Mouse (Mus musculus) gonadal fat pad, adult 2 months (tissue): ENCODE measurements around the gene Cep170b. TPM values are rescaled to one million over a fixed set of nuclear protein-coding genes. Genes with fewer than 3 reads are reported as not detected.

Source experiments
- DNase-seq: peaks from one replicate; pipeline ENCODE4 v3.0.0-alpha.2; 2012; ENCODE audit warnings: low read depth
- polyA plus RNA-seq: library from polyadenylated mRNA; depleted of rRNA; stranded (reverse); fragments of >200 nt; gene quantifications from 2 replicates; pipeline ENCODE4 v1.2.3, GENCODE M21; 2012; rRNA removed

Cep170b gene
- polyA plus RNA-seq, 1 experiment, result 35.5 TPM

DNA sequence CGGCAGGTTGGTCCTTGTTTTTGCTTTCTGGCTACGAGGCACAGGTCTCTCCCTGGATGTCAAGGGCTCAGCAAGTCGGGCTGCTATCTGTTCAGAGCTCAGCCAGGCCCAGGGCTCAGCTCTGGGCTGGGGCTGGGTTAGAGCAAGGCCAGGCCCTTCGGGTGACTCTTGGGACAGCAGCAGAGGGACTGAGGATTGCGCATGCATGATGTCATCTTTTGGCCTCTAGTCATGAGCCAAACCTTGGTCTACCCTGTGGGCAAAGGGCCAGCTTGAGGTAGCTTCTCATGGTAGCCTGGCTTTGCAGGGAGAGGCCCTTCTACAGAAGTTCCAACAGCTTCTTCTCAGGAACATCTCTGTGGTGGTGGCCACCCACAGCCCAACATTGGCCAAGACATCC lies 43.9 kb downstream of the Cep170b start:
- no peak for DNase-seq

DNA sequence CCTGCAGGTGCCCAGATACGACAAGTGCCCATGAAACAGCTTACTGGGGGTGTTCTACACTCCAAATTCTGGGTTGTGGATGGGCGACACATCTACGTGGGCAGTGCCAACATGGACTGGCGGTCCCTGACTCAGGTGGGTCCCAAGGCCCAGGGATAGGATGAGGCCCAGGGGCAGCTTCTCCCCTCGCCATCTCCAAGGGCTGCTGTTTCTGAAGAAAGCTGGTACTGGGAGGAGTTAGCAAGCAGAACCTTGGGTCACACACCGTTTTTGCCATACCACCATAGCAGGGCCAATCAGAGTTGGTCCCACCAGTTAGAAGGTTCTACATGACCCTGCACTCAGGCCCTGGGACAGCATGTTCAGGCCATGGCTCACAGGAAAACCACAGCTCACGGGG lies 44.7 kb downstream of the Cep170b start:
- DNase-seq, result no peak

- no peak for DNase-seq
These were observed 46.3 kb downstream of the Cep170b start for GRCm38 (mm10) chr12:112766586-112766985.

GRCm38 (mm10) chr12:112767036-112767890 lies 47.0 kb downstream of the Cep170b start:
- no peak for DNase-seq

GRCm38 (mm10) chr12:112768166-112768565 lies 47.9 kb downstream of the Cep170b start:
- DNase-seq, result no peak

DNA sequence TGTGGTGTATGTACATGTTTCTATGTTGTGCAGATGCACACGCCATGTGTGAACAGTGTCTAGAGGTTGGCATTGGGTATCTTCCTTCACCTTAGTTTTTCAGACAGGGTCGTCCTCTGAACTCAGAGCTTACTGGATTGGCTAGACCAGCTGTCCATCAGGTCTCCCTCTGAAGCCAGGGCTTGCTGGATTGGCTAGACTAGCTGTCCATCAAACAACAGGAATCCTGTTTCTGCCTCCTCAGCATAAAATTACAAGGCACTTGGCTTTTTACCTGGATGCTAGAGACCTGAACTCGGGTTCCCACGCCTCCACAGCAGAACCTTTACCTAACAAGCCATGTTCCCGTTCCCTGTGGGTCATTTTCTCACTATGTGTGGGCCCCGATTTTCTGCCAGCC lies 48.8 kb downstream of the Cep170b start:
- no peak for DNase-seq

DNA sequence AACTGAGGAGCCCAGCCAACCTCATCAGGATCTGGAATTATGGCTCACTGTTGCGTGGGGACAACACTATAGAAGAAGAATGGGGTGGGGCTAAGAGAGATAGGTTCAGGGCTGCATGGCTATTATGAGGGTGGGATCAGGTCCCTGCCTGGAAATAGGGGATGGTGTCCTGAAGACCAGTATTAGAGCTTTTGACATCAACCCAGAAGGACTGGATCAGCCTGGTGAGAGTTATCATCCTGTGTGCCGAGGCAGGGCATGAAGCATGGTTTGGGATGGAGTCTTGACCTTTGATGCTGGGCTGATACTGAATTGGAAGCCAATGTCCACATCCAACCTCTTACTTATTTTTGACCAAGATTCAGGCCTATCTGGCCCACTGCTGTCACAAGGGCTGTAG lies 49.5 kb downstream of the Cep170b start:
- DNase-seq, result no peak

- no peak for DNase-seq
These were observed 50.1 kb downstream of the Cep170b start for GRCm38 (mm10) chr12:112770396-112770795.

DNA sequence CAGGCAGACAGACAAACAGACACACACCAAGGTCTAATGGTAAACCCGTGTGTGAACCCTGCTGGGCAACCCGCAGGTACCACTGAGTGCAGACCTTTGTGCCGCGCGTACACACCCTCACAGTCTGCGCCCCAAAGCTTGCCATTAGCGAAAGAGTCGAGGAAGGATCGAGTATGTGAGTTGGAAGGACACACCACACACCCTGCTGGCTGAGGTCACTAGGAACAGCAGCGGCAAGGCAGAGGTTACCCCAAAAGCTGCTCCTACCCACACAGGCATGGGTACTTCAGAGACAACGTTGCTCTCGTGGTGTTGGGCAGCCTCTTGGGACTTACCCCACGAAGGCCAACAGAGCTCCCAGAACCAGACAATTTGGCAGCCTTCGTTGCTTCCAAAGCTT lies 52.1 kb downstream of the Cep170b start:
- DNase-seq, result no peak

DNA sequence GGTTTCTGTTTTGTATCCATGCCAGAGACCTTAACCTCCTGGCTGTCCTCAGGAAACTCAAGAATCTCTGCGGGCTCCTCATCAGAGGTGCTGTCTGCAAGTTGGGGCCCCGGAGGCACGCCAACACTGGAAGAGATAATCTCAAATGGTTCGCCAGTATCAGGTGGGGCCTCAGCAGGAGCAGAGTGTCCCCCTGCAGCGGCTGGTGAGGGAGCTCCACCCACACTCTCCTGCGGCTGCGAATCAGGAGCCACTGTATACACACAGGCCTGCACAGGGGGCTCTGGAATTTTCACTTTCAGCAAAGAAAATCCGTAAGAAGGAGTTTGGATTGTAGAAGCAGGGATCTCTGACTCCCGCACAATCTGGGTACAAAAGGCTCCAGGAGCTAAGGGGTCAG lies 53.1 kb downstream of the Cep170b start:
- DNase-seq, result no peak

GRCm38 (mm10) chr12:112774026-112774425 lies 53.8 kb downstream of the Cep170b start:
- DNase-seq, result no peak

DNA sequence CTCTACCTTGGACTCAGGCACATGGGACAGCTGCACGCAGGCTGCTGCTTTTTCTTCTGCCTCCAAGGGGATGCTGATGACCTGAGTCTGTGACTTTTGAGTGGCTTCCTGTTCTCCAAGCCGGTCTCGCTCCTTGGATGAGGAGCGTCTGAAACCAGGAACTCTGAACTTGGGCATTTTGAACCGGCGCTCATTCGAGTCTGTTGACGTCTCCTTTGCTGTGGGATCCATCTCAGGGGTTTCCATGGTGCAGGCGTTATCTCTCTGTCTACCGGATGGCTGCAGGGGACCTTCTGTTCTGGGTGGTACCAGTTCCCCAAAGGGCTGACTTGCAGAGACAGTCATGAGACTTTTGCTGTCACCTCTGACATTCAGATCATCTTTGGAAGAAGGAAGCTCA lies 54.2 kb downstream of the Cep170b start:
- no peak for DNase-seq

DNA sequence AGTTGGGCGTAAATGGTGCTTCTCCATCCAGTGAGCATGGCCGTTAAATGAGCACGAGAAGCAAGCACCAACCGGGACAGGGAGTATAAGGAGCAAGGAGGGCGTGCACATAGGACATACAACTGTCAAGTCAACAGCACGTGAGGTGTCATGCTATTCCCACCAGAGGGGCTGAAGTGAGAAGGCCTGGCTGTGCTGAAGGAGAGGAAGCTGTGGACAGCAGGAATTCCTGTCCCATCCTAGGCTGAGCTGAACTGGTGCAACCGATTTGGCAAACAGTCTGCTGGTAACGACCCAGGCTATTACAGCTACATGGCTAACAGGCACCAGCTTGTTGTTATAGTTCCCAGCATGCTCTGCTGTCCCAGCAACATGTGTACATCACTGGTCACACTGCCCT lies 70.8 kb downstream of the Cep170b start:
- no peak for DNase-seq

- DNase-seq, result no peak
These were observed 73.5 kb downstream of the Cep170b start for GRCm38 (mm10) chr12:112793601-112794355.

DNA sequence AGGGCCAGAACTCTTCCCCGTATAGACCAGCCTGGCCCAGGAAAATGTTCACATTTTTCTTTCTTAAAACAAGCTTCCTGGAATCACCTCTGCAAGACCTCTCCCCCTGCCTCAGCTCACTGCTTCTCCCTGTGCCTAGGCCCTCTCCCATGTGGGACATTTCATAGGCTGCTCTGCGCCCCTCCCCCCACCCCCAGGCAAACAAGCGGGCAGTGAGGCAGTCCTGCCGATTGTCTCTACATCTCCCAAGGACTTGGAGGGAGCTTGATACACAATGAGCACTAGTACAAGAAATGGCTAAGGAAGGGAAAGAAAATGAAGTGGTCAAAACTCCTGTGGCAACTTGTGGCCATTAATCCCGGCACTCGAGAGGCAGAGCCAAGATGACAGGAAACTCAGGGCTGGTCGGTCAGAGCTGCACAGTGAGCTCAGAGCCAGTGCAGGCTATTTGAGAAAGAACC lies 74.1 kb downstream of the Cep170b start:
- no peak for DNase-seq

DNA sequence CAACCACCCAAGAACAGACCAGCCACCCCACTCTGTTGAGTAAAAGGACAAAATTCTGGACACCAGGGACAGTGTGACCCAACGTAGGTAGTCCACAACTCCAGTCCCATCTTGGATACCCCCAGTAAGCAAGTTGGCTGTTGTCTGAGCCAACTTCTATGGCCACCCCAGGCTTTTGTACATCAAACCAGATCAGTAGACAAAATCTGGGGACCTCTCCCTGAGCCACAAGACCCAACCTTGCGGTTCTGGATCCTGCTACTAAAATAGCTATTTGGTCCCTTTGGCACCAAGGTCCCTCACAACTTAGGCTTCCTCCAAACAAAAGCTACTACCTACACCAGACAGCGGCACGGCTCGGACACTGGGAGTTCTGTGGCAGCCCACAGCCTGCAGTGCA lies 74.7 kb downstream of the Cep170b start:
- no peak for DNase-seq

DNA sequence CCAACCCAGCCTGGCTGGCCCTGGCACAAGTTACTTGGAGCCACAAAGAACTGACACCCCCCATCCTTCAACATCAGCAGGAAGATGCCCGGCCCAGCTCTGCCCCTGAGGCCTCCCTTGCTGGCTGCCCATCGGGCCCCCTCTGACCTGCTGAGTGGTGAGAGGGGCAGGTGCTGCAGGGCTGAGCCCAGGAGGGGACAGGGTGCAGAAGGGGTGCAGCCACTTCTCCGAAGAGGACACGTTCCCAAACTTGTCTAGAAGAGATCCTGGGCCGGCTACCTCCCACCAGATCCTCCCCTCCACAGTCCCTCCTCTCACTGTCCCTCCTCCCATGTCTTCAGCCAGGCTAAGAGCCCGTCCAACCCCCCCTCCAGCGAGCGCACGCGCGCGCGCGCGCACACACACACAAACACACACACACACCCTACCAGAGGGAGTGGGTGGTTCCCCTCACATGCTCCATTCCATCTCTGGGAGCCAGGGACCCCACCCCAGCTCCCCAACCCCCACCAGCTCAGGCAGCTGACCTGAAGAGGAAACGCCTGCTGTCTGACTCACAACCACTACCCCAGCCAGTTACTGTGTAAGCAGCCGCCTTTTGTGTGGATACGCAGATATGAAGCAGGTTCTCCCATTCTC lies 75.3 kb downstream of the Cep170b start:
- no peak for DNase-seq

Other genes with a start within 250 kb of the Cep170b start
- 84.5 and 101 TPM in 2 replicates for gene A530016L24Rik, start 231.0 kb upstream of the Cep170b start, polyA plus RNA-seq
- gene Tmem179, start 203.7 kb upstream of the Cep170b start, polyA plus RNA-seq, result 0.06 and 0.12 TPM in 2 replicates
- gene Inf2, start 131.7 kb upstream of the Cep170b start, polyA plus RNA-seq, result 23.9 and 26.5 TPM in 2 replicates
- gene Adssl1, start 100.4 kb upstream of the Cep170b start, polyA plus RNA-seq, result 3.8 and 4.6 TPM in 2 replicates
- gene Siva1, start 75.8 kb upstream of the Cep170b start, polyA plus RNA-seq, result 34.1 and 35.3 TPM in 2 replicates
- 95.2 and 117 TPM in 2 replicates for gene Akt1, start 45.6 kb upstream of the Cep170b start, polyA plus RNA-seq
- gene Zbtb42, start 41.6 kb upstream of the Cep170b start, polyA plus RNA-seq, result 12.2 and 13.9 TPM in 2 replicates
- 53.6 and 55.4 TPM in 2 replicates for gene Pld4, start 40.2 kb downstream of the Cep170b start, polyA plus RNA-seq
- gene Ahnak2, start 82.2 kb downstream of the Cep170b start, polyA plus RNA-seq, result 4.7 and 5.2 TPM in 2 replicates
- 8.3 and 9.7 TPM in 2 replicates for gene Clba1, start 88.5 kb downstream of the Cep170b start, polyA plus RNA-seq
- gene Cdca4, start 109.0 kb downstream of the Cep170b start, polyA plus RNA-seq, result 16.2 and 17.9 TPM in 2 replicates
- gene Gpr132, start 147.8 kb downstream of the Cep170b start, polyA plus RNA-seq, result 2.6 and 3.7 TPM in 2 replicates
- 39.4 and 46.9 TPM in 2 replicates for gene Jag2, start 209.3 kb downstream of the Cep170b start, polyA plus RNA-seq
- gene Nudt14, start 221.7 kb downstream of the Cep170b start, polyA plus RNA-seq, result 47.3 and 51.0 TPM in 2 replicates